Mouse (Mus musculus) testis, adult 2 months (tissue): Measurements from ENCODE around the gene Spata32.

ENCODE experiments used
- CTCF ChIP-seq: fragments of 200-500 bp; IDR thresholded peaks from 2 replicates; pipeline ENCODE4 v1.5.1; 2012; ENCODE audit warnings: low read depth, mild to moderate bottlenecking, inconsistent platforms, low read length, moderate library complexity; ENCODE audit not compliant: control insufficient read depth, insufficient read depth, insufficient replicate concordance
- POLR2A ChIP-seq: fragments of 200-500 bp; IDR thresholded peaks from 2 replicates; pipeline ENCODE4 v1.6.1; 2012; ENCODE audit warnings: low read depth, mild to moderate bottlenecking, inconsistent platforms, low read length, moderate library complexity; ENCODE audit not compliant: control insufficient read depth

GRCm38 (mm10) chr11:103260515-103261192 is 42.4 kb upstream of the Spata32 start:
- no peak for TF ChIP-seq POLR2A
- no peak for TF ChIP-seq CTCF
